Mouse (Mus musculus) cerebellum, adult 11 months (tissue): ENCODE measurements around the gene Il17rb.

Source experiments
- DNase-seq: peaks from one replicate; pipeline ENCODE4 v3.0.0; 2022

Gene Il17rb

GRCm38 (mm10) chr14:30008733-30009575 lies at the start of gene Il17rb, which contains the start of gene Chdh:
Gene Il17rb (minus strand): TSS chr14:30008896.
Gene Chdh (plus strand): TSS chr14:30009023.
- peak; percentile 27 for DNase-seq

GRCm38 (mm10) chr14:30056031-30056766 lies 47.5 kb upstream of the Il17rb start:
- DNase-seq, result no peak

- DNase-seq, result no peak
These were observed 46.2 kb upstream of the Il17rb start for GRCm38 (mm10) chr14:30054922-30055321.

- DNase-seq, result no peak
These were observed 41.6 kb upstream of the Il17rb start for GRCm38 (mm10) chr14:30050280-30050679.

- no peak for DNase-seq
These were observed 39.4 kb upstream of the Il17rb start for GRCm38 (mm10) chr14:30048049-30048448.

GRCm38 (mm10) chr14:30046976-30047375 lies 38.3 kb upstream of the Il17rb start:
- no peak for DNase-seq

- no peak for DNase-seq
These were observed 37.1 kb upstream of the Il17rb start for GRCm38 (mm10) chr14:30045704-30046220.

- DNase-seq, result no peak
These were observed 36.5 kb upstream of the Il17rb start for GRCm38 (mm10) chr14:30045239-30045638.

- no peak for DNase-seq
These were observed 34.8 kb upstream of the Il17rb start for GRCm38 (mm10) chr14:30043356-30043940.

- DNase-seq, result no peak
These were observed 33.1 kb upstream of the Il17rb start for GRCm38 (mm10) chr14:30041836-30042235.

- DNase-seq, result no peak
These were observed 30.7 kb upstream of the Il17rb start for GRCm38 (mm10) chr14:30039413-30039812.

GRCm38 (mm10) chr14:30038431-30038830 lies 29.7 kb upstream of the Il17rb start:
- DNase-seq, result no peak

GRCm38 (mm10) chr14:30033405-30033804 lies 24.7 kb upstream of the Il17rb start:
- no peak for DNase-seq

- DNase-seq, result no peak
These were observed 18.7 kb upstream of the Il17rb start for GRCm38 (mm10) chr14:30027378-30027777.

GRCm38 (mm10) chr14:30024387-30024786 lies 15.7 kb upstream of the Il17rb start:
- no peak for DNase-seq

- DNase-seq, result no peak
These were observed 13.8 kb upstream of the Il17rb start for GRCm38 (mm10) chr14:30022471-30022870.

GRCm38 (mm10) chr14:30019792-30020575 lies 11.3 kb upstream of the Il17rb start:
- DNase-seq, result no peak

GRCm38 (mm10) chr14:30019375-30019774 lies 10.7 kb upstream of the Il17rb start:
- no peak for DNase-seq

GRCm38 (mm10) chr14:30018846-30019245 lies 10.2 kb upstream of the Il17rb start:
- no peak for DNase-seq

- DNase-seq, result no peak
These were observed 9.7 kb upstream of the Il17rb start for GRCm38 (mm10) chr14:30018463-30018801.

- DNase-seq, result no peak
These were observed 9.2 kb upstream of the Il17rb start for GRCm38 (mm10) chr14:30017794-30018462.

- no peak for DNase-seq
These were observed 8.0 kb upstream of the Il17rb start for GRCm38 (mm10) chr14:30016666-30017065.
